Mouse (Mus musculus): Measurements from ENCODE around the gene St8sia1. TPM values are rescaled to one million over a fixed set of nuclear protein-coding genes. Genes with fewer than 3 reads are reported as not detected.

The St8sia1 gene
- polyA plus RNA-seq, 1 experiment from 2014 or later: 4.7 TPM

GRCm38 (mm10) chr6:142964531-142965385, 506 bp upstream of the St8sia1 start:
- Histone ChIP-seq H3K27me3 (replicated peaks; ENCODE audit: control insufficient read depth, insufficient read depth, low read length) (no peaks in the 10 kb centered on the region), H3K9me3 (replicated peaks; ENCODE audit: control insufficient read depth, low read length) (no peaks in the 10 kb centered on the region), H3K4me1 (ENCODE audit: control insufficient read depth, insufficient read depth, low read length) (peaks cover 9% of the 10 kb centered on the region; the same call in 1 of the 2 replicates), H3K27ac (ENCODE audit: low read depth, low read length) (peak overlapping the region; percentile 97), H3K36me3 (ENCODE audit: control insufficient read depth, insufficient read depth, low read length) (no peaks in the 10 kb centered on the region), H3K4me2 (ENCODE audit: low read length) (peak overlapping the region; percentile 84), H3K9ac (ENCODE audit: low read length) (peak overlapping the region; percentile 91), H3K4me3 (ENCODE audit: low read depth, low read length) (peak overlapping the region; percentile 71)
- 2% methylated on average over 39 of the region's 39 CpGs for WGBS
- DNase-seq (ENCODE audit: low spot score) (peak; percentile 97), ATAC-seq (peak; percentile 92)

DNA sequence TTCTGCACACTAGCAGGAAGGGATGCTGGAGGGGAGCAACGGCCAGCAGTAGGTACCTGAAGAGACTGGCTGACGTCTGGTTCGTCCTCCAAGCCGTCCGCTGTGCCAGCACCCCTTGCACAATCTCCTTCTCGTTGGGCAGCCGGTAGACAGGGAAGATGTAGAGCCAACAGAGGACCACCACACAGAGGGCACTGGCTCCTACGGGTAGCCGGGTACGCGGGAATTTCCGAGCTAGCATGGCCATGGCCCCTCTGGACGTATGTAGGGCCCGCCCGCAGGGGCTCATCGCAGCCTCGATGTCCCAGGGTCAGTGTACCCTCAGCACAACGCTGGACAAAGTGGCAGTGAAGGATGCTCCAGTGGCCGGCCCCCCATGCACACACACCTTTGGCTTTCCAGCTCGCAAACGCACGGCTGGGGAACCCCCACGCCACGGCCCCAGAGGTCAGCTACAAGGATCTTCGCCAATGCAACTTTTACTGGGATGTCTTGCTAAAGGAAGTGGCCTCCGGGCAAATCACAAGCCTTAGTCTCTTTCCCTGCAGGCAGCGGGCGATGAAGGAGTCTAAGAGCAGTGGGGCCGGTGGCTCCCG, 674 bp downstream of the St8sia1 start:
- Histone ChIP-seq H3K9me3 (replicated peaks; ENCODE audit: control insufficient read depth, low read length) (no peaks in the 10 kb centered on the region), H3K4me1 (ENCODE audit: control insufficient read depth, insufficient read depth, low read length) (peaks cover 9% of the 10 kb centered on the region; the same call in 1 of the 2 replicates), H3K4me3 (ENCODE audit: low read depth, low read length) (peak overlapping the region; percentile 71), H3K27me3 (replicated peaks; ENCODE audit: control insufficient read depth, insufficient read depth, low read length) (no peaks in the 10 kb centered on the region), H3K4me2 (ENCODE audit: low read length) (peak overlapping the region; percentile 84), H3K27ac (ENCODE audit: low read depth, low read length) (peak overlapping the region; percentile 97), H3K36me3 (ENCODE audit: control insufficient read depth, insufficient read depth, low read length) (no peaks in the 10 kb centered on the region), H3K9ac (ENCODE audit: low read length) (peak overlapping the region; percentile 91)
- peak; percentile 16 for DNase-seq (ENCODE audit: low spot score)
- WGBS: 28% methylated on average over 30 of the region's 30 CpGs
- 0 out of 2 replicates have a peak, but pooled peaks have one; percentile 1 for ATAC-seq

DNA sequence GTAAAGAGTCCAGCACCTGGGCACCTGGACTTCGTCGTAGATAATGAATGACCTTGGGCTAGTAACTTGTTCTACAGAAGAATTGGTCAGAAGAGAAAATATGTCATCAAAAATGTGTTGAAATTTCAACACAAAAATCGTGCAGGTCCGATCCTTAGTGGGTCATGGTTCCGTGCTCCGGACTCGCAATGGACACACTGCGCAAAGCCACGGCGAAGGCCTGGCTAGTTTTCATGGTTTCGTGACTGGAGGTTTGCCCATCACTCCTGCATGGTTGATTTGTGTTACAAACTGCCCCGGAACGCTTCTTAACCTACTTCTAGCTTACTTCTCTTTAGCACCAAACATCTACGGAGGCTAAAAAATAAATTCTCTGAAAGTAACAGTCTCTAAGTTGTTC, 1.4 kb downstream of the St8sia1 start:
- no peaks in the 10 kb centered on the region for H3K9me3 ChIP-seq (replicated peaks; ENCODE audit: control insufficient read depth, low read length)
- H3K9ac ChIP-seq (ENCODE audit: low read length): no peak overlapping the region
- H3K4me1 ChIP-seq (ENCODE audit: control insufficient read depth, insufficient read depth, low read length): peaks cover 9% of the 10 kb centered on the region; the same call in 1 of the 2 replicates
- H3K4me3 ChIP-seq (ENCODE audit: low read depth, low read length): peak overlapping the region; percentile 71
- ATAC-seq (no peak), DNase-seq (ENCODE audit: low spot score) (no peak)
- H3K27me3 ChIP-seq (replicated peaks; ENCODE audit: control insufficient read depth, insufficient read depth, low read length): no peaks in the 10 kb centered on the region
- H3K36me3 ChIP-seq (ENCODE audit: control insufficient read depth, insufficient read depth, low read length): no peaks in the 10 kb centered on the region
- peak overlapping the region; percentile 84 for H3K4me2 ChIP-seq (ENCODE audit: low read length)
- H3K27ac ChIP-seq (ENCODE audit: low read depth, low read length): no peak overlapping the region
- 94% methylated on average over 14 of the region's 14 CpGs for WGBS

DNA sequence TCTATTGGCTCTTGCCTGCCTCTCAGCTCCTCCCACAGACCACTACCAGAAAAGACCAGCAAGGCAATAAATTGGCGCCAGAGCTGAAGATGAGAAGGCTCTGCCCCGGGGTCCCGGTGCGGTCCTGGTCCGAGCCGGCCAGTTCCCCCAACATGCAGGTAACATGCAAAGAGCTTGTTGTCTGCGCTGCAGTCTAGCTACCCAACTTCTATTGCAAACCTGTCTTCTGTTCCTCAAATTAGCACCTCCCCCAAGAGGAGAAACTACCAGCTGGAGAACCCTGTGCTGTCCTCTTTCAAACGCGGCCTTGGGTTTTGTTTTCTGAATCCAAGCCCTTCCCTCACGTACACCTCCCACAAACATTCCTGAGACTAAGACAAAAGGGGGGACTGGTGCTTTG, 1.8 kb downstream of the St8sia1 start:
- ATAC-seq (no peak), DNase-seq (ENCODE audit: low spot score) (no peak)
- H3K9me3 ChIP-seq (replicated peaks; ENCODE audit: control insufficient read depth, low read length): no peaks in the 10 kb centered on the region
- no peak overlapping the region for H3K27ac ChIP-seq (ENCODE audit: low read depth, low read length)
- WGBS: 76% methylated on average over 10 of the region's 10 CpGs
- H3K27me3 ChIP-seq (replicated peaks; ENCODE audit: control insufficient read depth, insufficient read depth, low read length): no peaks in the 10 kb centered on the region
- H3K4me2 ChIP-seq (ENCODE audit: low read length): peak overlapping the region; percentile 84
- peaks cover 9% of the 10 kb centered on the region; the same call in 1 of the 2 replicates for H3K4me1 ChIP-seq (ENCODE audit: control insufficient read depth, insufficient read depth, low read length)
- H3K9ac ChIP-seq (ENCODE audit: low read length): no peak overlapping the region
- no peaks in the 10 kb centered on the region for H3K36me3 ChIP-seq (ENCODE audit: control insufficient read depth, insufficient read depth, low read length)
- H3K4me3 ChIP-seq (ENCODE audit: low read depth, low read length): peak overlapping the region; percentile 71

GRCm38 (mm10) chr6:142961721-142962455, 2.4 kb downstream of the St8sia1 start:
- Histone ChIP-seq H3K27ac (ENCODE audit: low read depth, low read length) (no peak overlapping the region), H3K4me2 (ENCODE audit: low read length) (peak overlapping the region; percentile 84), H3K36me3 (ENCODE audit: control insufficient read depth, insufficient read depth, low read length) (no peaks in the 10 kb centered on the region), H3K27me3 (replicated peaks; ENCODE audit: control insufficient read depth, insufficient read depth, low read length) (no peaks in the 10 kb centered on the region), H3K9me3 (replicated peaks; ENCODE audit: control insufficient read depth, low read length) (no peaks in the 10 kb centered on the region), H3K9ac (ENCODE audit: low read length) (no peak overlapping the region), H3K4me1 (ENCODE audit: control insufficient read depth, insufficient read depth, low read length) (peaks cover 9% of the 10 kb centered on the region; the same call in 1 of the 2 replicates), H3K4me3 (ENCODE audit: low read depth, low read length) (peak overlapping the region; percentile 71)
- ATAC-seq (no peak), DNase-seq (ENCODE audit: low spot score) (no peak)
- 82% methylated on average over 9 of the region's 9 CpGs for WGBS

- no peak for DNase-seq (ENCODE audit: low spot score)
- Histone ChIP-seq H3K4me3 (ENCODE audit: low read depth, low read length) (no peak overlapping the region), H3K27ac (ENCODE audit: low read depth, low read length) (no peak overlapping the region), H3K36me3 (ENCODE audit: control insufficient read depth, insufficient read depth, low read length) (no peaks in the 10 kb centered on the region), H3K4me2 (ENCODE audit: low read length) (no peak overlapping the region), H3K4me1 (ENCODE audit: control insufficient read depth, insufficient read depth, low read length) (0 out of 2 replicates have a peak, but pooled peaks cover 3% of the 10 kb centered on the region), H3K9ac (ENCODE audit: low read length) (no peak overlapping the region), H3K27me3 (replicated peaks; ENCODE audit: control insufficient read depth, insufficient read depth, low read length) (no peaks in the 10 kb centered on the region), H3K9me3 (replicated peaks; ENCODE audit: control insufficient read depth, low read length) (no peaks in the 10 kb centered on the region)
- 92% methylated on average over 4 of the region's 4 CpGs for WGBS
- no peak for ATAC-seq
Measured at GRCm38 (mm10) chr6:142956556-142956955, 7.7 kb downstream of the St8sia1 start.

DNA sequence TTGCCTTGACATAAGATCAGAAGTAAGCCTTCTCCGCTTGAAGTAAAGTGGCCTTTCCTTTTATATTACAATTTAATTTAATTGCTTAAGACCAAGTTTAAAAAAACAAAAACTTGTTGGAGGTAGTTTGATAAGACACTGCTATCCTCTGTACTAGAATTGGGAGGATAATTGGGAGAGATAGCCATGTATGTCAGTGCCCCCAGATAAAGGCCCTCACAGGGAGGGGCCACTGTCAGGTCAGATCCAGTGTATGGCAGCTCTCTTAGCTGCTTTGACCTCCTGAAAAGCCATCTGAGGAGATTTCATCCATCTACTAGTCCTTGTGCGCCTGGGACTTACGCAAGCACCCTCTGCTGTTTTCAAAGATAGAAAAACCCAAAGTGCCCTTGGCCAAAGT, 9.0 kb downstream of the St8sia1 start:
- ATAC-seq: no peak
- H3K4me2 ChIP-seq (ENCODE audit: low read length): no peak overlapping the region
- H3K9ac ChIP-seq (ENCODE audit: low read length): no peak overlapping the region
- H3K9me3 ChIP-seq (replicated peaks; ENCODE audit: control insufficient read depth, low read length): no peaks in the 10 kb centered on the region
- no peaks in the 10 kb centered on the region for H3K4me1 ChIP-seq (ENCODE audit: control insufficient read depth, insufficient read depth, low read length)
- no peaks in the 10 kb centered on the region for H3K27me3 ChIP-seq (replicated peaks; ENCODE audit: control insufficient read depth, insufficient read depth, low read length)
- DNase-seq (ENCODE audit: low spot score): no peak
- no peaks in the 10 kb centered on the region for H3K36me3 ChIP-seq (ENCODE audit: control insufficient read depth, insufficient read depth, low read length)
- no peak overlapping the region for H3K27ac ChIP-seq (ENCODE audit: low read depth, low read length)
- H3K4me3 ChIP-seq (ENCODE audit: low read depth, low read length): no peak overlapping the region
- WGBS: 91% methylated on average over 3 of the region's 3 CpGs

DNA sequence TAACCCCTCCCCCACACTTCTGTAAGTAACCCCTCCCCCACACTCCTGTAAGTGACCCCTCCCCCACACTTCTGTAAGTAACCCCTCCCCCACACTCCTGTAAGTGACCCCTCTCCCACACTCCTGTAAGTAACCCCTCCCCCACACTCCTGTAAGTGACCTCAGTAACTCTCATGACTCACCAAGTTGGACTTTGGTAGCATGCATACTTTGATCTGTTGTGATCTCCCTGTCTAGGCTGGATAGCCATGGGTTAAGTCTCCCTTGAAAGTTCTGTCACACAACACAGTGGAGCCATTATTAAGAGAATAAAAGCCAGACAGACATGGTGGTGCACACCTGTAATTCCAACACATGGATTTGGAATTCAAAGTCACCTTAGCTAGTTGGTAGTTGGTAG, 11.1 kb downstream of the St8sia1 start:
- no peak overlapping the region for H3K4me3 ChIP-seq (ENCODE audit: low read depth, low read length)
- H3K9ac ChIP-seq (ENCODE audit: low read length): no peak overlapping the region
- H3K9me3 ChIP-seq (replicated peaks; ENCODE audit: control insufficient read depth, low read length): no peaks in the 10 kb centered on the region
- DNase-seq (ENCODE audit: low spot score) (no peak), ATAC-seq (no peak)
- no peaks in the 10 kb centered on the region; the same call in 1 of the 2 replicates for H3K4me1 ChIP-seq (ENCODE audit: control insufficient read depth, insufficient read depth, low read length)
- no peaks in the 10 kb centered on the region for H3K27me3 ChIP-seq (replicated peaks; ENCODE audit: control insufficient read depth, insufficient read depth, low read length)
- H3K36me3 ChIP-seq (ENCODE audit: control insufficient read depth, insufficient read depth, low read length): no peaks in the 10 kb centered on the region
- H3K4me2 ChIP-seq (ENCODE audit: low read length): no peak overlapping the region
- H3K27ac ChIP-seq (ENCODE audit: low read depth, low read length): no peak overlapping the region
